ENCODE assay signal across 8 mouse cellular contexts in genomic region chr10:91032399-91032798, GRCm38 (mm10). TPM values are rescaled to one million over a fixed set of nuclear protein-coding genes. Genes with fewer than 3 reads are reported as not detected.
A peak's percentile ranks its signal among the peaks of the same experiment; 100 is the strongest.
DNase-seq lines count a peak whose midpoint lies in the region; ATAC-seq lines count a peak whose summit lies in the region.

No protein-coding gene starts in this region.

- H3K9me3 ChIP-seq in embryonic facial prominence, embryonic 10.5 days: no peaks in the 10 kb centered on the region
- H3K9me3 ChIP-seq in limb, embryonic 12.5 days: no peaks in the 10 kb centered on the region
- H3K9me3 ChIP-seq in midbrain, embryonic 16.5 days (replicated peaks; ENCODE audit: control insufficient read depth, low read length, poor library complexity, severe bottlenecking): no peaks in the 10 kb centered on the region

- peaks cover 37% of the 10 kb centered on the region for H3K36me3 ChIP-seq in embryonic facial prominence, embryonic 10.5 days (replicated peaks)
- peaks cover 49% of the 10 kb centered on the region for H3K36me3 ChIP-seq in limb, embryonic 12.5 days
- H3K36me3 ChIP-seq in midbrain, embryonic 16.5 days (ENCODE audit: control insufficient read depth, insufficient read depth, low read length): peaks cover 8% of the 10 kb centered on the region; the same call in 1 of the 2 replicates

- ATAC-seq in limb, embryonic 12.5 days (ENCODE audit: insufficient number of reproducible peaks, insufficient read depth, low FRiP score, low TSS enrichment, low read depth): peak; percentile 45; the same call in 1 of the 2 replicates
- ATAC-seq in midbrain, embryonic 16.5 days: peak; percentile 72

- no peak overlapping the region for H3K4me2 ChIP-seq in limb, embryonic 12.5 days
- H3K4me2 ChIP-seq in midbrain, embryonic 16.5 days (ENCODE audit: low read length): no peak overlapping the region

- H3K27ac ChIP-seq in embryonic facial prominence, embryonic 10.5 days (replicated peaks): no peak overlapping the region
- no peak overlapping the region for H3K27ac ChIP-seq in limb, embryonic 12.5 days
- no peak overlapping the region for H3K27ac ChIP-seq in midbrain, embryonic 16.5 days (ENCODE audit: low read length)

- H3K9ac ChIP-seq in limb, embryonic 12.5 days (replicated peaks): no peak overlapping the region
- H3K9ac ChIP-seq in midbrain, embryonic 16.5 days (ENCODE audit: low read depth, low read length): no peak overlapping the region

- H3K4me1 ChIP-seq in embryonic facial prominence, embryonic 10.5 days: no peaks in the 10 kb centered on the region
- H3K4me1 ChIP-seq in limb, embryonic 12.5 days (replicated peaks): no peaks in the 10 kb centered on the region
- 0 out of 2 replicates have a peak, but pooled peaks cover 2% of the 10 kb centered on the region for H3K4me1 ChIP-seq in midbrain, embryonic 16.5 days (ENCODE audit: control insufficient read depth, insufficient read depth, low read length)

- no peak overlapping the region for H3K4me3 ChIP-seq in embryonic facial prominence, embryonic 10.5 days
- no peak overlapping the region for H3K4me3 ChIP-seq in limb, embryonic 12.5 days (replicated peaks)
- H3K4me3 ChIP-seq in midbrain, embryonic 16.5 days (ENCODE audit: low read depth, low read length): no peak overlapping the region

- no peaks in the 10 kb centered on the region for H3K27me3 ChIP-seq in embryonic facial prominence, embryonic 10.5 days (replicated peaks; ENCODE audit: low read depth, poor library complexity, severe bottlenecking)
- no peaks in the 10 kb centered on the region for H3K27me3 ChIP-seq in limb, embryonic 12.5 days
- H3K27me3 ChIP-seq in midbrain, embryonic 16.5 days (ENCODE audit: control insufficient read depth, insufficient read depth, low read depth, low read length): no peaks in the 10 kb centered on the region

- 11% methylated on average over 4 of the region's 4 CpGs for WGBS in embryonic facial prominence, embryonic 10.5 days
- WGBS in limb, embryonic 12.5 days: 11% methylated on average over 4 of the region's 4 CpGs
- 15% methylated on average over 4 of the region's 4 CpGs for WGBS in midbrain, embryonic 16.5 days

- peak; percentile 79 for DNase-seq in 416B (ENCODE audit: low read depth)
- peak; percentile 85 for DNase-seq in adrenal gland, postnatal 14 days
- DNase-seq in embryonic facial prominence, embryonic 10.5 days (ENCODE audit: low spot score): peak; percentile 76
- DNase-seq in heart, adult 18-20 months: peak; percentile 74 to 91
- DNase-seq in kidney, adult 8-10 months: peak; percentile 40 to 85
- peak; percentile 51 to 70 for DNase-seq in spleen, postnatal 14 days (ENCODE audit: low spot score in 2 of 2)

RNA-seq across cellular contexts. Expression of gene Apaf1, which starts 50.2 kb away (rescaled TPM):
- total RNA-seq in adrenal gland, postnatal 14 days (2021): 11.4 and 11.7 TPM in 2 replicates
- 22.9 and 26.8 TPM in 2 replicates for polyA plus RNA-seq in embryonic facial prominence, embryonic 10.5 days (2016; fragmentation: Nextera tagmentation; extraction: Ambion mirVana)
- 1 to 10 TPM; 5.6 to 6.5 TPM for total RNA-seq in heart, adult 18-20 months (2021)
- polyA plus RNA-seq in limb, embryonic 12.5 days (2016; fragmentation: Nextera tagmentation; extraction: Ambion mirVana): 34.6 and 34.8 TPM in 2 replicates
- 18.9 and 21.2 TPM in 2 replicates for polyA plus RNA-seq in midbrain, embryonic 16.5 days (2015; fragmentation: Nextera tagmentation; extraction: Ambion mirVana)

RNA-seq across cellular contexts. Expression of gene Ikbip, which starts 50.3 kb away (rescaled TPM):
- total RNA-seq in adrenal gland, postnatal 14 days (2021): 30.8 and 34.5 TPM in 2 replicates
- polyA plus RNA-seq in embryonic facial prominence, embryonic 10.5 days (2016; fragmentation: Nextera tagmentation; extraction: Ambion mirVana): 21.0 and 22.9 TPM in 2 replicates
- 10 to 100 TPM; 18.4 to 20.9 TPM for total RNA-seq in heart, adult 18-20 months (2021)
- polyA plus RNA-seq in limb, embryonic 12.5 days (2016; fragmentation: Nextera tagmentation; extraction: Ambion mirVana): 43.4 and 44.0 TPM in 2 replicates
- 17.7 and 18.6 TPM in 2 replicates for polyA plus RNA-seq in midbrain, embryonic 16.5 days (2015; fragmentation: Nextera tagmentation; extraction: Ambion mirVana)
